Mouse (Mus musculus): ENCODE results near the gene Olfr251. TPM values are rescaled to one million over a fixed set of nuclear protein-coding genes. Genes with fewer than 3 reads are reported as not detected.

Gene Olfr251
- polyA plus RNA-seq (2017; shearing (Covaris generic)), result not detected

DNA sequence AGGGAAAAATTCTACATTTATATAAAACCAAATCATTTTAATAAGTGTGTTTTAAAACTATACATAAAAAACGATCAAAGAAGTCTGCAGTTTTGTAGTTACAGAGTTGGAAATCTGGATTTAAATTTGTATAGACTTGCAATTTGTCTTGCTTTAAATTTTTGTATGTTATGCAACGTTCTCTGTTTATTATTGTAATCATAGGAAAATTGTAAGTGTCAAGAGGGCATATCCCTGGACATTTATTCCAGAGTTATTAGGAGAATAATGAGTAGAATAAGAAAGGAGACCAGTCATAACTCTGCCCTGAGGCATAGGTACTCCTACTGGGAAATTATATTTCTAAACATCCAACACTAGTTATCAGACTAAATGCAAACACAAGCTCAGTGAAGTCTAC is at the start of gene Olfr251:
Gene Olfr251 (plus strand): TSS at position 301 of the 400 bp plus-strand sequence.

GRCm38 (mm10) chr9:38328760-38329159 is 48.1 kb upstream of the Olfr251 start, which contains the start of gene Olfr25:
TSS of gene Olfr25 (plus strand) at chr9:38329060.

GRCm38 (mm10) chr9:38348111-38348510 is 28.8 kb upstream of the Olfr251 start, which contains the start of gene Olfr898:
TSS of gene Olfr898 (plus strand) at chr9:38348411.

GRCm38 (mm10) chr9:38366596-38366995 is 10.3 kb upstream of the Olfr251 start, which contains the start of gene Olfr250:
TSS of gene Olfr250 (plus strand) at chr9:38366896.

DNA sequence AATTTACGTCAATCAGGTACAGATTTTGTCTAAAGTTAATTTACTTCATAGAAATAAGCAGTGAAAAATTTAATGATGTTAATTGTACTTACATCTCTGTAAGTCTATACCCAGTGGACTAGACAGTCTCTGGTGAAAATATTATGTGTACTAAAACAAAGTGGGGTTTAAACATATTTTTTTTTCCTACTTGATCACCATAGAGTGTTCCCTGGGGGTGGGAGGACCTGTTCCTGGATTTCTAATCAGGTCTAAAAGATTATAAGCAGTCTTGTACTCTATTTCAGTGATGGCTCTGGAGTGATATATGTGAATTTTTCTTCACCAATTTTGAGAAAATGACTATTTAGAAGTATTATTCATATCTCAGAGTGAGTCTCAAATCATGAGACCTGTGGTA is 24.5 kb downstream of the Olfr251 start, which contains the start of gene Olfr147:
Gene Olfr147 (plus strand): TSS at position 301 of the 400 bp plus-strand sequence.

GRCm38 (mm10) chr9:38429155-38429554 is 52.3 kb downstream of the Olfr251 start, which contains the start of gene Olfr901:
TSS of gene Olfr901 (plus strand) at chr9:38429455.

Other genes with a start within 250 kb of the Olfr251 start
- gene Olfr890, start 234.6 kb upstream of the Olfr251 start, polyA plus RNA-seq (2017; shearing (Covaris generic)), result 0.39 TPM
- not detected for gene Olfr891, start 196.3 kb upstream of the Olfr251 start, polyA plus RNA-seq (2017; shearing (Covaris generic))
- not detected for gene Olfr893, start 168.7 kb upstream of the Olfr251 start, polyA plus RNA-seq (2017; shearing (Covaris generic))
- gene Olfr894, start 159.0 kb upstream of the Olfr251 start, polyA plus RNA-seq (2017; shearing (Covaris generic)), result not detected
- gene Olfr143, start 124.3 kb upstream of the Olfr251 start, polyA plus RNA-seq (2017; shearing (Covaris generic)), result not detected
- not detected for gene Olfr895, start 109.2 kb upstream of the Olfr251 start, polyA plus RNA-seq (2017; shearing (Covaris generic))
- not detected for gene Olfr896-ps1, start 86.0 kb upstream of the Olfr251 start, polyA plus RNA-seq (2017; shearing (Covaris generic))
- not detected for gene Olfr25, start 48.0 kb upstream of the Olfr251 start, polyA plus RNA-seq (2017; shearing (Covaris generic))
- gene Olfr898, start 28.7 kb upstream of the Olfr251 start, polyA plus RNA-seq (2017; shearing (Covaris generic)), result not detected
- gene Olfr250, start 10.2 kb upstream of the Olfr251 start, polyA plus RNA-seq (2017; shearing (Covaris generic)), result 0.09 TPM
- 0.10 TPM for gene Olfr147, start 24.6 kb downstream of the Olfr251 start, polyA plus RNA-seq (2017; shearing (Covaris generic))
- gene Olfr901, start 52.4 kb downstream of the Olfr251 start, polyA plus RNA-seq (2017; shearing (Covaris generic)), result not detected
- not detected for gene Olfr902, start 70.6 kb downstream of the Olfr251 start, polyA plus RNA-seq (2017; shearing (Covaris generic))
- gene Olfr904, start 86.1 kb downstream of the Olfr251 start, polyA plus RNA-seq (2017; shearing (Covaris generic)), result not detected
- gene Olfr905, start 94.0 kb downstream of the Olfr251 start, polyA plus RNA-seq (2017; shearing (Covaris generic)), result not detected
- not detected for gene Olfr906, start 110.0 kb downstream of the Olfr251 start, polyA plus RNA-seq (2017; shearing (Covaris generic))
- not detected for gene Olfr907, start 118.7 kb downstream of the Olfr251 start, polyA plus RNA-seq (2017; shearing (Covaris generic))
- gene Olfr911-ps1, start 144.5 kb downstream of the Olfr251 start, polyA plus RNA-seq (2017; shearing (Covaris generic)), result not detected
- gene Olfr910, start 160.8 kb downstream of the Olfr251 start, polyA plus RNA-seq (2017; shearing (Covaris generic)), result not detected
- gene Olfr912, start 203.1 kb downstream of the Olfr251 start, polyA plus RNA-seq (2017; shearing (Covaris generic)), result 0.12 TPM
- not detected for gene Olfr913, start 215.7 kb downstream of the Olfr251 start, polyA plus RNA-seq (2017; shearing (Covaris generic))
- gene Olfr914, start 228.0 kb downstream of the Olfr251 start, polyA plus RNA-seq (2017; shearing (Covaris generic)), result not detected

Measured in naive thymus-derived CD4-positive, alpha-beta T cell, adult 5 months (primary cell).